Mouse (Mus musculus): ENCODE results near the gene Kitl.

- TF ChIP-seq POLR2A (IDR thresholded peaks at IDR 0.05; ENCODE audit: low read depth, low read length) (no peak), CTCF (conservative IDR thresholded peaks at IDR 0.05; ENCODE audit: insufficient read depth, insufficient read length, low read depth, low read length) (no peak)
Measured at GRCm38 (mm10) chr10:100101115-100101514, 85.7 kb downstream of the Kitl start.

Measured in kidney, adult 2 months (tissue).